Mouse (Mus musculus) embryonic facial prominence, embryonic 13.5 days (tissue): ENCODE results near the gene Agpat1. TPM values are rescaled to one million over a fixed set of nuclear protein-coding genes. Genes with fewer than 3 reads are reported as not detected.

Experiments used
- ATAC-seq: fragments of 200-750 bp; cut with Nextera tagmentation; 2 replicates; pipeline ENCODE4 v1.8.0; 2017; ENCODE audit warnings: low read depth; ENCODE audit not compliant: insufficient number of reproducible peaks, insufficient read depth, low FRiP score, low TSS enrichment
- H3K27ac ChIP-seq: fragments of 300-500 bp; sonication (generic); 2 replicates; pipeline ENCODE4 v1.5.1; 2015; ENCODE audit warnings: moderate library complexity, mild to moderate bottlenecking, inconsistent platforms
- H3K27me3 ChIP-seq: fragments of 300-500 bp; sonication (generic); 2 replicates; pipeline ENCODE4 v1.6.1; 2015; ENCODE audit warnings: mild to moderate bottlenecking, inconsistent platforms
- H3K36me3 ChIP-seq: fragments of 300-500 bp; sonication (generic); 2 replicates; pipeline ENCODE4 v1.6.1; 2015; ENCODE audit warnings: mild to moderate bottlenecking, inconsistent platforms
- H3K4me1 ChIP-seq: fragments of 300-500 bp; sonication (generic); 2 replicates; pipeline ENCODE4 v1.6.1; 2015; ENCODE audit warnings: inconsistent platforms
- H3K4me2 ChIP-seq: fragments of 300-500 bp; sonication (generic); 2 replicates; pipeline ENCODE4 v1.6.1; 2015; ENCODE audit warnings: moderate library complexity, mild to moderate bottlenecking, inconsistent platforms
- H3K4me3 ChIP-seq: fragments of 300-500 bp; sonication (generic); 2 replicates; pipeline ENCODE4 v1.5.1; 2015; ENCODE audit warnings: mild to moderate bottlenecking, inconsistent platforms
- H3K9ac ChIP-seq: fragments of 300-500 bp; sonication (generic); 2 replicates; pipeline ENCODE4 v1.6.1; 2015; ENCODE audit warnings: mild to moderate bottlenecking, inconsistent platforms
- H3K9me3 ChIP-seq: fragments of 300-500 bp; sonication (generic); 2 replicates; pipeline ENCODE4 v1.6.1; 2016; ENCODE audit warnings: inconsistent platforms
- WGBS: fragments of 180-500 bp; shearing (Covaris S2); methylation state at CpG from one replicate; pipeline ENCODE4 v1.1.7; 2015; ENCODE audit warnings: mixed read lengths; 5-methylcytosine and 5-hydroxymethylcytosine counted together
- polyA plus RNA-seq: library from polyadenylated mRNA; unstranded; fragments of >200 nt; fragmentation: Nextera tagmentation; extraction: Ambion mirVana; gene quantifications from 2 replicates; pipeline ENCODE4 v1.2.1, GENCODE M21; 2015

Gene Agpat1
- polyA plus RNA-seq, 1 experiment from 2014 or later, result 57.5 TPM

GRCm38 (mm10) chr17:34611050-34611449 lies 7.0 kb downstream of the Agpat1 start:
- Histone ChIP-seq H3K9ac (no peak overlapping the region), H3K9me3 (no peaks in the 10 kb centered on the region), H3K4me2 (no peak overlapping the region), H3K36me3 (peaks cover 59% of the 10 kb centered on the region), H3K4me3 (no peak overlapping the region), H3K4me1 (peaks cover 22% of the 10 kb centered on the region), H3K27me3 (no peaks in the 10 kb centered on the region), H3K27ac (no peak overlapping the region)
- ATAC-seq, result no peak
- 95% methylated on average over 8 of the region's 8 CpGs for WGBS

DNA sequence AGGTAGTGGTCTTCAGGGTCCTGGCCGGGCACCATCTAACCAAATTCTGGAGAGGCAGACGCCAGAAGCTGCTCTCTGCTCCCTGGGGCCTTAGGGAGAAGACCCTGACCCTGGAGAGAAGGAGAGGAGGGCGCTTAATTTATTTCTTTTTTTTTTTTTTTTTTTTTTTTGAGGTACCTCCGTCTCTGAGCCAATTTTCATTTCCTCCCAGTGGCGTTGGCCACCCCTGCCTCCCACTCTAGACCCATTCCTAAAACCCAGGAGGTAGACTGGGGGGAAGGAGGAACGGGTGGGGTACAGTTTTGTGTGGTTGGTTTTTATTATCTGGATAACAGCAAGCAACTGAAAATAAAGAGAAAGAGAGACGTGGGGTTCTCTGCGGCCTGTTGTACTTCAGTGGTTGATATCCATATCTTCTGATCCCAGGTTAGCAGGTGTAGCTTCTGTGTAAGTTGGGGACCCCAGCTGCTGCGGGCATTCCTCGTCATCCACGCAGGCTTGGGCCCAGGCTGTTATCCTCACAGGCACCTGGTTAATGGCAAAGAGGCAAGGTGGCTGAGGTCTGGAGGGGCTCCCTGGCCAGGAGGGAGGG lies 9.1 kb downstream of the Agpat1 start:
- Histone ChIP-seq H3K27me3 (no peaks in the 10 kb centered on the region), H3K27ac (no peak overlapping the region), H3K9me3 (no peaks in the 10 kb centered on the region), H3K9ac (no peak overlapping the region), H3K4me3 (no peak overlapping the region), H3K4me1 (peaks cover 6% of the 10 kb centered on the region; the same call in 1 of the 2 replicates), H3K4me2 (no peak overlapping the region), H3K36me3 (peaks cover 71% of the 10 kb centered on the region)
- no peak for ATAC-seq
- WGBS, result 83% methylated on average over 11 of the region's 11 CpGs

DNA sequence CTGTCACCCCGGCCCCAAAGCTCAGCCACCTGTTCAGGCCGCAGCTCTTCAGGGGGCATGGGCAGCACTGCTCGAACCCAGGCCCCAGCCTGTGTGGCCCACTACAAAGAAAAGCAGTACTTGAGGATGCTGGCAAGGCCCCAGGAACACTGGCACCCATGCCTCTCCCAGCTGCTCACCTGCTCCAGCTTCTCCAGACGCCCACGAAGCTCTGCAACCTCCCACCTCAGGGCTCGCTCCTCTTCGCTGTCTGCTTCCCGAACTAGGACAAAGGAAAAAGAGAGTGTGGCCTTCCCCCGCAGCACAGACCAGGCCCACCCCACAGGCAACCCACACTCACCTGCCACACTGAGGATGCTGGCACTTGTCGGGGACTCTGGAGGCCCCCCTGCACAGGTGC lies 9.8 kb downstream of the Agpat1 start:
- Histone ChIP-seq H3K9ac (0 out of 2 replicates have a peak overlapping the region, but pooled peaks have one; percentile 11), H3K27me3 (no peaks in the 10 kb centered on the region), H3K4me2 (no peak overlapping the region), H3K9me3 (no peaks in the 10 kb centered on the region), H3K27ac (no peak overlapping the region), H3K36me3 (peaks cover 71% of the 10 kb centered on the region), H3K4me1 (peaks cover under 1% of the 10 kb centered on the region; the same call in 1 of the 2 replicates), H3K4me3 (no peak overlapping the region)
- no peak for ATAC-seq
- WGBS, result 90% methylated on average over 10 of the region's 10 CpGs

DNA sequence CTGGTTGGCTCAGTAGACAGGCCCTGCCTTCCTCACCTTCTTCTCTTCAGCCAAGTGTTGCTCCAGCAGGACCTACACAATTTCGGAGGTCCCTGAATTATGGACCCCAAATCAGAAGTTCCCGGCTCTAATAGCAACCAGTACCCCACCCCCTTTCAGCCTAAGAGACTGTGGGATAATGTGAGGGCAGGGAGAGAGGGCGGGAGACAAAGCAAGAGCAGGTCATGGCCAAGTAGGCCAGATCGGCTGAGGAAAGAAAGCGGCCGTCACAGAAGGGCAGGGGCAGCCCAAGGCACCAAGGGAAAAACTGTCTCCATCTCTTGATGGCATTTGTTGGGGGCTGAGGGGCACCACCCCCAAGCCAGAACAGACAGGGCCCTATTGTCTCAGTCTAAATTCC lies 11.8 kb downstream of the Agpat1 start, which contains the start of gene Egfl8:
Egfl8 (minus strand) TSS at position 101 of the 400 bp plus-strand sequence.
- H3K4me2 ChIP-seq, result no peak within 1 kb of the TSS
- ATAC-seq, result no peak
- peak within 1 kb of the TSS; percentile 16; the same call in 1 of the 2 replicates for H3K27ac ChIP-seq
- WGBS, result 46% methylated on average over 6 of the region's 6 CpGs
- no peaks in the 10 kb centered on the region for H3K9me3 ChIP-seq
- no peaks in the 10 kb centered on the region for H3K4me1 ChIP-seq
- no peaks in the 10 kb centered on the region for H3K27me3 ChIP-seq
- H3K4me3 ChIP-seq, result no peak within 1 kb of the TSS
- peaks cover 69% of the 10 kb centered on the region for H3K36me3 ChIP-seq
- 0 out of 2 replicates have a peak within 1 kb of the TSS, but pooled peaks have one; percentile 7 for H3K9ac ChIP-seq

GRCm38 (mm10) chr17:34618999-34619398 lies 14.9 kb downstream of the Agpat1 start:
- H3K9ac ChIP-seq, result no peak overlapping the region
- no peak overlapping the region for H3K27ac ChIP-seq
- no peak for ATAC-seq
- no peaks in the 10 kb centered on the region for H3K27me3 ChIP-seq
- H3K4me1 ChIP-seq, result no peaks in the 10 kb centered on the region
- H3K9me3 ChIP-seq, result no peaks in the 10 kb centered on the region
- no peak overlapping the region for H3K4me2 ChIP-seq
- 11% methylated on average over 6 of the region's 6 CpGs for WGBS
- no peak overlapping the region for H3K4me3 ChIP-seq
- peaks cover 67% of the 10 kb centered on the region for H3K36me3 ChIP-seq

GRCm38 (mm10) chr17:34621006-34621405 lies 16.9 kb downstream of the Agpat1 start:
- no peak for ATAC-seq
- WGBS, result 90% methylated on average over 8 of the region's 8 CpGs
- H3K27me3 ChIP-seq, result no peaks in the 10 kb centered on the region
- H3K4me1 ChIP-seq, result peaks cover 3% of the 10 kb centered on the region
- H3K27ac ChIP-seq, result no peak overlapping the region
- H3K4me3 ChIP-seq, result no peak overlapping the region
- peaks cover 60% of the 10 kb centered on the region for H3K36me3 ChIP-seq
- H3K9ac ChIP-seq, result no peak overlapping the region
- no peaks in the 10 kb centered on the region for H3K9me3 ChIP-seq
- H3K4me2 ChIP-seq, result no peak overlapping the region

GRCm38 (mm10) chr17:34623161-34623560 lies 19.1 kb downstream of the Agpat1 start:
- H3K9ac ChIP-seq, result no peak overlapping the region
- H3K36me3 ChIP-seq, result peaks cover 44% of the 10 kb centered on the region
- no peak overlapping the region for H3K4me2 ChIP-seq
- no peak overlapping the region for H3K27ac ChIP-seq
- no peak overlapping the region for H3K4me3 ChIP-seq
- WGBS, result 83% methylated on average over 9 of the region's 9 CpGs
- ATAC-seq, result no peak
- H3K27me3 ChIP-seq, result no peaks in the 10 kb centered on the region
- peaks cover 17% of the 10 kb centered on the region for H3K4me1 ChIP-seq
- no peaks in the 10 kb centered on the region for H3K9me3 ChIP-seq

- Histone ChIP-seq H3K27me3 (peaks cover 7% of the 10 kb centered on the region), H3K9ac (no peak overlapping the region)
- 93% methylated on average over 3 of the region's 3 CpGs for WGBS
Measured at GRCm38 (mm10) chr17:34624981-34625380, 20.9 kb downstream of the Agpat1 start.

GRCm38 (mm10) chr17:34626062-34626772 lies 22.2 kb downstream of the Agpat1 start:
- Histone ChIP-seq H3K9ac (peak overlapping the region; percentile 83), H3K36me3 (peaks cover 35% of the 10 kb centered on the region), H3K27ac (peak overlapping the region; percentile 97), H3K4me3 (peak overlapping the region; percentile 82), H3K27me3 (peaks cover 20% of the 10 kb centered on the region), H3K4me1 (peaks cover 47% of the 10 kb centered on the region), H3K4me2 (peak overlapping the region; percentile 91), H3K9me3 (no peaks in the 10 kb centered on the region)
- ATAC-seq, result no peak
- 52% methylated on average over 16 of the region's 16 CpGs for WGBS

More at GRCm38 (mm10) chr17:34624981-34625380, 20.9 kb downstream of the Agpat1 start:
- Histone ChIP-seq H3K9me3 (no peaks in the 10 kb centered on the region), H3K4me1 (peaks cover 35% of the 10 kb centered on the region), H3K27ac (no peak overlapping the region), H3K36me3 (peaks cover 41% of the 10 kb centered on the region), H3K4me3 (no peak overlapping the region), H3K4me2 (no peak overlapping the region)
- ATAC-seq, result no peak

- 1% methylated on average over 18 of the region's 18 CpGs for WGBS
- Histone ChIP-seq H3K27me3 (peaks cover 25% of the 10 kb centered on the region), H3K4me2 (peak overlapping the region; percentile 91), H3K9me3 (no peaks in the 10 kb centered on the region), H3K9ac (peak overlapping the region; percentile 83), H3K27ac (peak overlapping the region; percentile 97), H3K4me1 (peaks cover 52% of the 10 kb centered on the region), H3K4me3 (peak overlapping the region; percentile 82), H3K36me3 (peaks cover 30% of the 10 kb centered on the region)
- ATAC-seq, result no peak
Measured at GRCm38 (mm10) chr17:34626773-34627092, 22.7 kb downstream of the Agpat1 start.

DNA sequence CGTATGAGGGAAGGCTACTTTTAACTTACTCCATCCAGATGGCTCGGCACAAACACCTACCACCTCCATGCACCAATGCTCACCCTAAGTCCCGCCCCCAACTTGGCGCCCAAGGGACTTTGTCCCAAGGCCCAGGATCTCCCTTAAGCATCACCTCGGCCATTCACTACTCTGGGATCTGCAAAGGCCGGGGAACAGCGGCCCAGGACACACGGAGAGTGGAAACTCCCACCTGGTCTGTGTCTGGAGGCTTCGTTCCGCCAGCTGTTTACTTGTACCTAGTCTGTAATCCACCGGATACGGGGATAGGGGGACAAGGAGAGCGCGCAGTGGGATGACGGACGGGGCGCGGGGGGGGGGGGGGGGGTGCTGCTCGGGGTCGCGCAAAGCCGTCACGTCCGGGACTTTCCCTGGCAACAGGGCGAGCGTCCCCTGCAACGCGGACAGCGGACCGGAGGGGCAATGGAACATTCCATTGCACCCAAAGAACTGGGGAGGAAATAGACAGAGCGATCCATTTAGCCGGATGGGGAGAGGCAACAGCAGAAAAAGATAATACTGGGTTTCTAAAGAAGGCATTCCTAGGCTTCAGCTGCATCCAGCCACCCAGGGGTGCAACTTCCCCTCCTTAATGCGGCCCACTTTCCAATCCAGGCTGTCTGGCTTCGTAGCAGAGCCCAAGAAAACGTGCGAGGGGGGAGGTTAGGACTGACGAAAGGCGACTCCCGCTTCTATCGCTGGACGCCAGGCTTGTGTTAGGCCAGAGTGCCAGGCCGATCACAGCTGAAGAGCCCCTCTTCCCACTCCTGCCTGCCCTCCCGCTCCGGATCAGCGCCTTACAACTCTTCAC lies 23.3 kb downstream of the Agpat1 start:
- peak overlapping the region; percentile 82 for H3K4me3 ChIP-seq
- H3K4me2 ChIP-seq, result peak overlapping the region; percentile 91
- H3K4me1 ChIP-seq, result peaks cover 58% of the 10 kb centered on the region
- H3K9me3 ChIP-seq, result no peaks in the 10 kb centered on the region
- peaks cover 24% of the 10 kb centered on the region for H3K36me3 ChIP-seq
- peak overlapping the region; percentile 97 for H3K27ac ChIP-seq
- peak; percentile 67; the same call in 1 of the 2 replicates for ATAC-seq
- peak overlapping the region; percentile 83 for H3K9ac ChIP-seq
- peaks cover 31% of the 10 kb centered on the region for H3K27me3 ChIP-seq
- under 1% methylated on average over 40 of the region's 45 CpGs for WGBS
